Mouse (Mus musculus) megakaryocyte, embryonic 14.5 days (primary cell): ENCODE measurements around the gene Zranb1.

Experiments
- FLI1 ChIP-seq: IDR thresholded peaks from 2 replicates; pipeline ENCODE4 v1.6.1; 2012; ENCODE audit warnings: low read length, inconsistent platforms, mixed read lengths
- GATA1 ChIP-seq: IDR thresholded peaks from 3 replicates; pipeline ENCODE4 v1.6.1; 2012; ENCODE audit warnings: mixed read lengths, low read length, inconsistent platforms, borderline replicate concordance

GRCm38 (mm10) chr7:132896206-132896815 lies 34.6 kb upstream of the Zranb1 start:
- TF ChIP-seq GATA1 (no peak), FLI1 (no peak)
